Mouse (Mus musculus): Measurements from ENCODE around the gene Ppil2. TPM values are rescaled to one million over a fixed set of nuclear protein-coding genes. Genes with fewer than 3 reads are reported as not detected.

The Ppil2 gene
- total and polyA plus RNA-seq, 2 experiments from 2014 or later = 98.4 to 106 TPM

GRCm38 (mm10) chr16:17069511-17070443 is 41.3 kb downstream of the Ppil2 start, which contains the start of gene Ypel1:
Ypel1 (plus strand) TSS chr16:17069696.
- TF ChIP-seq CTCF (IDR thresholded peaks at IDR 0.05; ENCODE audit: low read depth) = peak; percentile 57

GRCm38 (mm10) chr16:17067552-17067951 is 43.5 kb downstream of the Ppil2 start:
- H3K4me2 ChIP-seq (ENCODE audit: low read depth, low read length) = no peak overlapping the region
- no peak overlapping the region for H3K4me3 ChIP-seq (ENCODE audit: low read length)
- ATAC-seq = no peak
- no peak for TF ChIP-seq CTCF (IDR thresholded peaks at IDR 0.05; ENCODE audit: low read depth)
- no peak overlapping the region for H3K27ac ChIP-seq
- no peak for DNase-seq (ENCODE audit: low spot score)
- H3K36me3 ChIP-seq (ENCODE audit: insufficient read depth, low read length) = no peaks in the 10 kb centered on the region
- no peak overlapping the region for H3K9ac ChIP-seq (replicated peaks; ENCODE audit: low read length)
- WGBS = 83% methylated on average over 2 of the region's 2 CpGs
- no peaks in the 10 kb centered on the region for H3K27me3 ChIP-seq (ENCODE audit: insufficient read depth, low read length)
- H3K4me1 ChIP-seq (ENCODE audit: insufficient read depth, low read length) = no peaks in the 10 kb centered on the region
- no peaks in the 10 kb centered on the region for H3K9me3 ChIP-seq (ENCODE audit: low read length)

More at GRCm38 (mm10) chr16:17069511-17070443, 41.3 kb downstream of the Ppil2 start, which contains the start of gene Ypel1:
- Histone ChIP-seq H3K4me3 (ENCODE audit: low read length) (peak within 1 kb of the TSS; percentile 84), H3K27me3 (ENCODE audit: insufficient read depth, low read length) (no peaks in the 10 kb centered on the region), H3K4me1 (ENCODE audit: insufficient read depth, low read length) (no peaks in the 10 kb centered on the region), H3K9me3 (ENCODE audit: low read length) (no peaks in the 10 kb centered on the region), H3K36me3 (ENCODE audit: insufficient read depth, low read length) (peaks cover 4% of the 10 kb centered on the region; the same call in 1 of the 2 replicates), H3K27ac (peak within 1 kb of the TSS; percentile 84), H3K4me2 (ENCODE audit: low read depth, low read length) (peak within 1 kb of the TSS; percentile 74), H3K9ac (replicated peaks; ENCODE audit: low read length) (peak within 1 kb of the TSS; percentile 74)
- under 1% methylated on average over 68 of the region's 76 CpGs for WGBS
- ATAC-seq (peak; percentile 94), DNase-seq (ENCODE audit: low spot score) (peak; percentile 92)

GRCm38 (mm10) chr16:17062338-17062737 is 48.7 kb downstream of the Ppil2 start:
- H3K36me3 ChIP-seq (ENCODE audit: insufficient read depth, low read length) = no peaks in the 10 kb centered on the region
- ATAC-seq (no peak), DNase-seq (ENCODE audit: low spot score) (no peak)
- H3K4me2 ChIP-seq (ENCODE audit: low read depth, low read length) = no peak overlapping the region
- WGBS = 61% methylated on average over 1 of the region's 1 CpGs
- no peak overlapping the region for H3K27ac ChIP-seq
- H3K9ac ChIP-seq (replicated peaks; ENCODE audit: low read length) = no peak overlapping the region
- TF ChIP-seq CTCF (IDR thresholded peaks at IDR 0.05; ENCODE audit: low read depth) = no peak
- no peaks in the 10 kb centered on the region for H3K9me3 ChIP-seq (ENCODE audit: low read length)
- no peak overlapping the region for H3K4me3 ChIP-seq (ENCODE audit: low read length)
- no peaks in the 10 kb centered on the region for H3K4me1 ChIP-seq (ENCODE audit: insufficient read depth, low read length)
- H3K27me3 ChIP-seq (ENCODE audit: insufficient read depth, low read length) = no peaks in the 10 kb centered on the region

GRCm38 (mm10) chr16:17055584-17055983 is 55.5 kb downstream of the Ppil2 start:
- peak; percentile 62 for DNase-seq (ENCODE audit: low spot score)
- H3K36me3 ChIP-seq (ENCODE audit: insufficient read depth, low read length) = no peaks in the 10 kb centered on the region
- no peaks in the 10 kb centered on the region for H3K9me3 ChIP-seq (ENCODE audit: low read length)
- no peak for TF ChIP-seq CTCF (IDR thresholded peaks at IDR 0.05; ENCODE audit: low read depth)
- no peaks in the 10 kb centered on the region for H3K27me3 ChIP-seq (ENCODE audit: insufficient read depth, low read length)
- no peak overlapping the region for H3K4me3 ChIP-seq (ENCODE audit: low read length)
- 24% methylated on average over 3 of the region's 3 CpGs for WGBS
- H3K9ac ChIP-seq (replicated peaks; ENCODE audit: low read length) = no peak overlapping the region
- ATAC-seq = peak; percentile 62
- H3K4me1 ChIP-seq (ENCODE audit: insufficient read depth, low read length) = peaks cover 11% of the 10 kb centered on the region; the same call in 1 of the 2 replicates
- no peak overlapping the region for H3K4me2 ChIP-seq (ENCODE audit: low read depth, low read length)
- no peak overlapping the region; the same call in 1 of the 2 replicates for H3K27ac ChIP-seq

- DNase-seq (ENCODE audit: low spot score) (peak; percentile 58), ATAC-seq (peak; percentile 21; the same call in 1 of the 2 replicates)
- Histone ChIP-seq H3K27me3 (ENCODE audit: insufficient read depth, low read length) (no peaks in the 10 kb centered on the region), H3K4me3 (ENCODE audit: low read length) (no peak overlapping the region), H3K4me2 (ENCODE audit: low read depth, low read length) (no peak overlapping the region), H3K4me1 (ENCODE audit: insufficient read depth, low read length) (peaks cover 11% of the 10 kb centered on the region; the same call in 1 of the 2 replicates), H3K9ac (replicated peaks; ENCODE audit: low read length) (no peak overlapping the region), H3K27ac (peak overlapping the region; percentile 38), H3K9me3 (ENCODE audit: low read length) (no peaks in the 10 kb centered on the region), H3K36me3 (ENCODE audit: insufficient read depth, low read length) (peaks cover under 1% of the 10 kb centered on the region; the same call in 1 of the 2 replicates)
- WGBS = 25% methylated on average over 3 of the region's 3 CpGs
- TF ChIP-seq CTCF (IDR thresholded peaks at IDR 0.05; ENCODE audit: low read depth) = no peak
Measured at GRCm38 (mm10) chr16:17053903-17054302, 57.2 kb downstream of the Ppil2 start.

- H3K4me2 ChIP-seq (ENCODE audit: low read depth, low read length) = no peak overlapping the region
- H3K36me3 ChIP-seq (ENCODE audit: insufficient read depth, low read length) = peaks cover 9% of the 10 kb centered on the region
- H3K9me3 ChIP-seq (ENCODE audit: low read length) = no peaks in the 10 kb centered on the region
- peaks cover 11% of the 10 kb centered on the region; the same call in 1 of the 2 replicates for H3K4me1 ChIP-seq (ENCODE audit: insufficient read depth, low read length)
- WGBS = 82% methylated on average over 7 of the region's 7 CpGs
- DNase-seq (ENCODE audit: low spot score) = no peak
- H3K9ac ChIP-seq (replicated peaks; ENCODE audit: low read length) = no peak overlapping the region
- H3K4me3 ChIP-seq (ENCODE audit: low read length) = no peak overlapping the region
- no peaks in the 10 kb centered on the region for H3K27me3 ChIP-seq (ENCODE audit: insufficient read depth, low read length)
- H3K27ac ChIP-seq = no peak overlapping the region
- no peak for ATAC-seq
- TF ChIP-seq CTCF (IDR thresholded peaks at IDR 0.05; ENCODE audit: low read depth) = no peak
Measured at GRCm38 (mm10) chr16:17052087-17052486, 59.0 kb downstream of the Ppil2 start.

All from hindbrain, postnatal 0 days (tissue).